Mouse (Mus musculus) limb, embryonic 10.5 days (tissue): ENCODE results near the gene Fam168a. TPM values are rescaled to one million over a fixed set of nuclear protein-coding genes. Genes with fewer than 3 reads are reported as not detected.
A peak's percentile ranks its signal among the peaks of the same experiment; 100 is the strongest.

Experiments
- DNase-seq: peaks from one replicate; pipeline ENCODE4 v3.0.0-alpha.2; 2017; ENCODE audit warnings: low spot score
- H3K27ac ChIP-seq: fragments of 300-500 bp; sonication (generic); 2 replicates; pipeline ENCODE4 v1.5.1; 2016; ENCODE audit warnings: mild to moderate bottlenecking
- H3K27me3 ChIP-seq: fragments of 300-500 bp; sonication (generic); 2 replicates; pipeline ENCODE4 v1.6.1; 2016; ENCODE audit warnings: low read depth, mild to moderate bottlenecking; ENCODE audit not compliant: poor library complexity, severe bottlenecking
- H3K36me3 ChIP-seq: fragments of 300-500 bp; sonication (generic); 2 replicates; pipeline ENCODE4 v1.6.1; 2016; ENCODE audit warnings: mild to moderate bottlenecking, moderate library complexity
- H3K4me1 ChIP-seq: fragments of 300-500 bp; sonication (generic); 2 replicates; pipeline ENCODE4 v1.6.1; 2016
- H3K4me3 ChIP-seq: fragments of 300-500 bp; sonication (generic); 2 replicates; pipeline ENCODE4 v1.5.1; 2016; ENCODE audit warnings: mild to moderate bottlenecking, moderate library complexity
- H3K9me3 ChIP-seq: fragments of 300-500 bp; sonication (generic); replicated peaks from 2 replicates; pipeline ENCODE4 v1.6.1; 2016; ENCODE audit warnings: mild to moderate bottlenecking
- WGBS: fragments of 180-500 bp; shearing (Covaris S2); methylation state at CpG from one replicate; pipeline ENCODE4 v1.1.7; 2016; 5-methylcytosine and 5-hydroxymethylcytosine counted together
- polyA plus RNA-seq: library from polyadenylated mRNA; unstranded; fragments of >200 nt; fragmentation: Nextera tagmentation; extraction: Ambion mirVana; gene quantifications from 2 replicates; pipeline ENCODE4 v1.2.1, GENCODE M21; 2016

The Fam168a gene
- polyA plus RNA-seq, 1 experiment from 2014 or later = 39.6 TPM

DNA sequence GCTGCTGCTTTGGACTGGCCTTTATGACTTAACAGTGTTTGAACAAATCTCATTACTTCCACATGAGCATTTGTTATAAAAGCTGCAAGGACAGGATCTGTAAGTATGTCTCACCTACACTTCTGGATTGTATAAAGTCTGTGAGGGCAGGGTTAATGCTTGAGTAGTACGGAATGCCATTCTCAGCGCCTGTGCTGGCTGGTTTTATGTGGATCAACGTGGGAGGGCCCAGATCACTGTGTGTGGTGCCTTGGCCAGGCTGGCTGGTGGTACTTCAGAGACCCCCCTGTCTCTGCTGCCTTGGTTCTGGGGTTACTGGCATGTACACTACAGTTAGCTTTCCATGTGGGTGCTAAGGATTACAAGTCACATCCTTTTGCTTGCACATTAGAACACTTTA is 61.1 kb downstream of the Fam168a start:
- DNase-seq = peak; percentile 40
- Histone ChIP-seq H3K9me3 (no peaks in the 10 kb centered on the region), H3K4me1 (peaks cover 9% of the 10 kb centered on the region; the same call in 1 of the 2 replicates), H3K36me3 (peaks cover 10% of the 10 kb centered on the region), H3K27me3 (no peaks in the 10 kb centered on the region), H3K27ac (peak overlapping the region; percentile 77), H3K4me3 (no peak overlapping the region)
- 25% methylated on average over 3 of the region's 3 CpGs for WGBS

GRCm38 (mm10) chr7:100768009-100768408 is 61.6 kb downstream of the Fam168a start:
- H3K27me3 ChIP-seq = no peaks in the 10 kb centered on the region
- peak overlapping the region; percentile 77; the same call in 1 of the 2 replicates for H3K27ac ChIP-seq
- H3K4me1 ChIP-seq = peaks cover 9% of the 10 kb centered on the region; the same call in 1 of the 2 replicates
- WGBS = 93% methylated on average over 3 of the region's 3 CpGs
- DNase-seq = no peak
- H3K9me3 ChIP-seq = no peaks in the 10 kb centered on the region
- H3K36me3 ChIP-seq = peaks cover 8% of the 10 kb centered on the region
- H3K4me3 ChIP-seq = no peak overlapping the region

GRCm38 (mm10) chr7:100769534-100770083 is 63.2 kb downstream of the Fam168a start:
- peaks cover 9% of the 10 kb centered on the region; the same call in 1 of the 2 replicates for H3K4me1 ChIP-seq
- H3K27ac ChIP-seq = no peak overlapping the region
- H3K27me3 ChIP-seq = no peaks in the 10 kb centered on the region
- H3K4me3 ChIP-seq = no peak overlapping the region
- 93% methylated on average over 7 of the region's 7 CpGs for WGBS
- no peaks in the 10 kb centered on the region for H3K9me3 ChIP-seq
- peaks cover 18% of the 10 kb centered on the region for H3K36me3 ChIP-seq
- no peak for DNase-seq

DNA sequence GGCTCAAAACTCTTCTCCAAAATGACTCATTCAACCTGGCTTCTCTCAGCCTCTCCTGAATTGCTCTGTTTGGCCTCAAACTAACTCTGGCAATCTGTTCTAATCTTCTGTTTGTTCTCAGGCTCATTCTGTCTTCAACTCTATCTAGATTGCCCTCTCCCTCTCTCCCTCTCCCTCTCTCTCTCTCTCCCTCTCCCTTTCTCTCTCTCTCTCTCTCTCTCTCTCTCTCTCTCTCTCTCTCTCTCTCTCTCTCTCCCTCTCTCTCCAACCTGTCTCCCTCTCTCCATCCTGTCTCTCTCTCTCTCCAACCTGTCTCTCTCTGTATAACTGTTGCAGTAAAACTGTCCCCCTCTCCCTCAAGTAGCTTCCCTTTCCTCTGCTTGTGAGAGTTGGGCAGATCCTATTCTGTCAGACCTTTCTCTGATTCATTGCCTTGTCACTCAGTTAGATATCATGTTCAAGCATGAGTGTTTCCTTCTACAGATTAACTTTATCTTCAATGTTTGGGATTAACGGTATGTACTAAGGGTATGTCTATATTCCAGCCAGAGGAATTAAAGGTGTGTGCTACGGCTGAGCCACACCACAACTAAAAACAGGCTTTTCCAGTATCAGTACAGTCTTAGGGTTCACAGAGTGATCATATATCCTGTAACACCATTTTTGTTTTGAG is 64.4 kb downstream of the Fam168a start:
- WGBS = 93% methylated on average over 2 of the region's 2 CpGs
- Histone ChIP-seq H3K27me3 (no peaks in the 10 kb centered on the region), H3K36me3 (peaks cover 18% of the 10 kb centered on the region), H3K9me3 (no peaks in the 10 kb centered on the region), H3K4me3 (no peak overlapping the region), H3K4me1 (peaks cover 9% of the 10 kb centered on the region; the same call in 1 of the 2 replicates), H3K27ac (no peak overlapping the region)
- DNase-seq = no peak

DNA sequence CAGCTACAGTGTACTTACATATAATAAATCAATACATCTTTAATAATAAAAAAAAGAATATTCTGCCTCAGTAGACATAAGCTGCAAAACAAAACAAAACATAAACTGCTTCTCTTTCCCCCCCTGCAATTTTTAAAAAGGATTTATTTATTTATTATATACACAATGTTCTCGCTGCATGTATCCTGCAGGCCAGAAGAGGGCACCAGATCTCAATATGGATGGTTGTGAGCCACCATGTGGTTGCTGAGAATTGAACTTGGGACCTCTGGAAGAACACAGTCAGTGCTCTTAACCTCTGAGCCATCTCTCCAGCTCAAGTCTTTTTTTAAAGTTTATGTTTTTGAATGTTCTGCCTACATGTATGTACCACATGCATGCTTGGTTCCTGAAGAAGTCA is 67.8 kb downstream of the Fam168a start:
- Histone ChIP-seq H3K4me1 (no peaks in the 10 kb centered on the region), H3K27me3 (no peaks in the 10 kb centered on the region), H3K9me3 (no peaks in the 10 kb centered on the region), H3K27ac (no peak overlapping the region), H3K36me3 (peaks cover 20% of the 10 kb centered on the region), H3K4me3 (no peak overlapping the region)
- 96% methylated on average over 1 of the region's 1 CpGs for WGBS
- DNase-seq = no peak

DNA sequence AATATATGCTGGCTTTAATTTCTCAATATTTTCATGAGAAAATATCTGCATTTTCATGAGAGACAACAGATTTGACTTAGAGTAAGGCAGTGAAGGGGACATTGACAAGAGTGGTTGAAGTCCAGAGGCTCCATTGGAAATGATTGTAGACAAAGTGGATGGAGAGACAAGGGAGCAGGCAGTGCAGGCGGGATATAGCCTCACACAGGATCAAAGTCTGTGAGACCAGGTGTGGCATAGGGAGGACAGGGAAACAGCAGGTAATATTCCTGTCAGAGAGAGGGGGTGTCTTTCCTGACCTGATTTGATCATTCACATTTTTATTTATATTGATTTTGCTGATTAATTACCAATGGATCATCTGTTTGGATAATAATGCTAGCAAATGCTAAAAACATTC is 69.4 kb downstream of the Fam168a start:
- H3K27ac ChIP-seq = no peak overlapping the region
- WGBS = 80% methylated on average over 1 of the region's 1 CpGs
- H3K27me3 ChIP-seq = no peaks in the 10 kb centered on the region
- no peaks in the 10 kb centered on the region for H3K9me3 ChIP-seq
- no peak for DNase-seq
- H3K4me1 ChIP-seq = no peaks in the 10 kb centered on the region
- H3K36me3 ChIP-seq = peaks cover 19% of the 10 kb centered on the region
- no peak overlapping the region for H3K4me3 ChIP-seq

DNA sequence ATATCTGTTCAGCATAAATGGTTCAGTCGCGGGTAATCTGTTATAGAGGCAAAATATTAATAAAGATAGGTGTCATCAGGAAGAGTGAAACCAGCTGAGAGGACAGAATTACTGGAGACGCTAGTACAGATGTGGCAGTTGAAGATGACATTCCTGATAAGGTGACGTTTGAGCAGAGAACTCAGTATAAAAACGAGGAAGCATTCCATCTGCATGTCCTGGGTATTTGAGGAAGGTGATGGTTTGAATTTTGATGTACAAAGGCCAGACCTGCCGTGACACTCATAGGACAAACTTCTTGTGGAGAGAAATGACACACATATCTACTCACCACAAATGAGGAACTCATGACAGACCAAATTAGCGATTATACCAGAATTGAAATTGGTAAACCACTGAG is 73.8 kb downstream of the Fam168a start:
- Histone ChIP-seq H3K27ac (no peak overlapping the region), H3K4me1 (peaks cover 13% of the 10 kb centered on the region), H3K9me3 (no peaks in the 10 kb centered on the region), H3K4me3 (no peak overlapping the region), H3K27me3 (no peaks in the 10 kb centered on the region), H3K36me3 (peaks cover 8% of the 10 kb centered on the region)
- DNase-seq = no peak
- WGBS = 88% methylated on average over 7 of the region's 7 CpGs

DNA sequence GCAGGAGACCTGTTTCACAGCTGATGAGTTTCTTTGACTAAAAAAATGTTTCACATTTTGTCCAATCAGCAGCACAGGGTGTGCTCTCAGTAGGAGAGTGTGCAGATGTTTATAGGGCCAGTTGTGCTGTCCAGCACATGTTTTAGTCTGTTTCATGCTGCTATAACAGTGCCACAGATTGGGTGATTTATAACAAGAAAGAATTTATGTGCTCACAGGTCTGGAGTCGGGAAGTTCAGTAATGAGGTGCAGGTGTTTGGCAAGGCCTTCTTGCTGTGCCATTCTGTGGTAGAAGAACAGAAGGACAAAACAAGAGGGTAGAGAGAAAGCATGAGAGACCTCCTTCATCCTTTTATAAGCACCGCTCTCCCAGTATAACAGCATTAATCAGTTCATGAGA is 78.2 kb downstream of the Fam168a start:
- H3K9me3 ChIP-seq = no peaks in the 10 kb centered on the region
- 40% methylated on average over 2 of the region's 2 CpGs for WGBS
- peak; percentile 76 for DNase-seq

DNA sequence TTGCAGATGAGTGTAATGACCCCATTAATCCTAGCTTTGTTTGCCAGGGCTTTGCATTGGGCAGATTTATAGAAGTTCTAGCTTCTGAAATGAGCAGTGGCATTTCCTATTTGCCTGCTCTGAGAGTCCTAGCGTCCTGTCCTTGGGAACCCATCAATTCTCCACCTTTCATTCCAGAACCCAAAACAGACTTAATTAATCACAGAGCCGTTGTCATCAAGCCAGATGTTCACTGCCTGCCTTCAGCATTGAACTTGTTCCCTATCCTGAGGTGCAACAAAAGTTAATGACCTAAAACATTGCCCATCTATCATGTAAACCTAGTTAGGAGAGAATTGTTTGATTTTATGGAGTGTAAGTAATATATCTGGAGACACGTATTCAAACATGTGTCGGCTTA is 79.0 kb downstream of the Fam168a start:
- no peak overlapping the region for H3K27ac ChIP-seq
- peaks cover 36% of the 10 kb centered on the region for H3K4me1 ChIP-seq
- 24% methylated on average over 4 of the region's 4 CpGs for WGBS

More for the DNA sequence above, 78.2 kb downstream of the Fam168a start:
- H3K4me3 ChIP-seq = peak overlapping the region; percentile 18; the same call in 1 of the 2 replicates
- H3K4me1 ChIP-seq = peaks cover 31% of the 10 kb centered on the region
- peaks cover 4% of the 10 kb centered on the region; the same call in 1 of the 2 replicates for H3K36me3 ChIP-seq
- peak overlapping the region; percentile 72 for H3K27ac ChIP-seq
- no peaks in the 10 kb centered on the region for H3K27me3 ChIP-seq

DNA sequence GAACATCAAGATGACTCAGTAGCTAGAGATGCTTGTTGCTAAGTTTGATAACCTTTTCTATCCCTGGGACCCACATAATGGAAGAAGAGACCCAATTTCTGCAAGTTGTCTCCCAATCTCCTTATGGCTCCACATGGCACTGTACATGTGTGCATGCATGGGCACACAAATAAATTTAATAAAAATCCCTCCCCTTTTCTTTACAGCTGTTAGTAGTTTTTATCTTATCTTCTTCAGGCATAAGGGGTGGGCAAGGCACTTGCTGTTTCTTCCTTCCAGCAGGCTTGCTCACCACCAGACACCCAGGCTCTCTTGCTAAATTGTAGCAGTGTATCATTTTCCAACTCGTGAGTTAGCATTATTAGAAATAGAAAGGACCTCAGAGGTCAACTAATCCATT is 79.6 kb downstream of the Fam168a start:
- Histone ChIP-seq H3K27ac (no peak overlapping the region), H3K9me3 (no peaks in the 10 kb centered on the region), H3K4me1 (peaks cover 36% of the 10 kb centered on the region), H3K4me3 (no peak overlapping the region), H3K27me3 (no peaks in the 10 kb centered on the region), H3K36me3 (no peaks in the 10 kb centered on the region)
- WGBS = 12% methylated on average over 1 of the region's 1 CpGs
- DNase-seq = no peak

More for the DNA sequence above, 79.0 kb downstream of the Fam168a start:
- H3K4me3 ChIP-seq = no peak overlapping the region
- DNase-seq = no peak
- no peaks in the 10 kb centered on the region for H3K27me3 ChIP-seq
- no peaks in the 10 kb centered on the region for H3K36me3 ChIP-seq
- H3K9me3 ChIP-seq = no peaks in the 10 kb centered on the region

DNA sequence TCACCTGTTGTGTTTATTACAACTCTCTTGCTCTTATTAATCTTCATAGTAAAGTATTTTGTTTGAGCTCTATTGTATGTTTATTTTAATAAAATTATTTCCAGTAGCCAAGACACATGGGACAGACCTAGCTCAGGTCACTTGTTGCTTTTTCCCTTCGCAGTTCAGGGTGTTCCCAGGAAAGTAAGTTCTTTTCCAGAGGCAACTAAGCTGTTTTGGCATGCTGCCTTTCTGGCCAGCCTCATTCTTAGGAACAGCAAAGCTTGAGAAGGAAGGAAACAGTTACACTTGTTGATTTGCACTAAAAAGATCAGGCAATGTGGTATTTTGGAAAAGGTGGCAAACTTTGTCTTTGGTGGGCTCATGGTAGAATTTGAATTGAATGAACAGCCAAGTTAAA is 81.9 kb downstream of the Fam168a start:
- Histone ChIP-seq H3K4me1 (peaks cover 36% of the 10 kb centered on the region), H3K27ac (no peak overlapping the region), H3K36me3 (0 out of 2 replicates have a peak, but pooled peaks cover 3% of the 10 kb centered on the region), H3K9me3 (no peaks in the 10 kb centered on the region), H3K4me3 (no peak overlapping the region), H3K27me3 (no peaks in the 10 kb centered on the region)
- 90% methylated on average over 1 of the region's 1 CpGs for WGBS
- DNase-seq = no peak

DNA sequence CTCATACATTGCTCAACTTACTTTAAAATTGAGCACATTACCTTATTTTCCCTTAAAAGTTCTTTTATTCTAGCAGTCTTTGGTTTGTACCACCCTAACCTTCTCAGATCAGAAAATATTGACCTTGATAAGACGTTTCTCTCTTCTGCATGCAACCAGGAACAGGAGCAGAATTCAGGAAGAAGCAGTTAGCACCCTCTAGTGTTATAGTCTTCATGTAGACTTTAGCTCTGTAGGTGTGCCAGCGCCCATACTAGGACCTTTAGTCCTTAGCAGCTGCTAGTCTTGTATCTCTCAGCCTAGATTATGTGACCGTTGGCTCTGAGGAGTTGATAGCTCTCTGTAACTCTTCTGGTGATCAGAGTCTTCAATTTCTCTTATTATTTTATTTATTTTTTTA is 92.4 kb downstream of the Fam168a start:
- Histone ChIP-seq H3K27ac (no peak overlapping the region), H3K27me3 (no peaks in the 10 kb centered on the region), H3K36me3 (no peaks in the 10 kb centered on the region), H3K9me3 (no peaks in the 10 kb centered on the region), H3K4me3 (no peak overlapping the region), H3K4me1 (no peaks in the 10 kb centered on the region)
- no peak for DNase-seq
- WGBS = 68% methylated on average over 3 of the region's 3 CpGs

DNA sequence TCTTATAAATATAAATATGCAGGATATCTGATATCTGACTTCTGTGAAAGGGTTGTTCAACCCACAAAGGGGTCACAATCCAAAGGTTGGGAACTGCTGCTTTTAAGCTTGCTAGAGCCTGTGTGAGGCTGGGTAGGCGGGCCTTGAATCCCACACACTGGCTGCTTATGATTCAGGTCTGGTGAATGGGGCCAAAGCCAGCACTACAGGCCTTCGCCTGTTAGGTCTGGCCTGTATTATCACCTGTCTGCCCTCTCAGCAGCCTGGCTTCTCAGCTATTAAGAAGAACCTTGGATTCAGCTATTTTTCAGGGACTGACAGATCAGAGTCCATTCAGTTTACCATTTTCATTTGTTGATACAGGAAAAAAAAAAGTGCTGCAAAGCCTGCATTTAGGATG is 99.0 kb downstream of the Fam168a start:
- Histone ChIP-seq H3K27ac (no peak overlapping the region), H3K4me3 (no peak overlapping the region), H3K4me1 (peaks cover 7% of the 10 kb centered on the region; the same call in 1 of the 2 replicates), H3K36me3 (peaks cover 7% of the 10 kb centered on the region), H3K9me3 (no peaks in the 10 kb centered on the region), H3K27me3 (no peaks in the 10 kb centered on the region)
- 87% methylated on average over 2 of the region's 2 CpGs for WGBS
- DNase-seq = no peak
